Mouse (Mus musculus) lung, adult 2 months (tissue): Measurements from ENCODE around the gene Plekhj1.

Experiments
- CTCF ChIP-seq: fragments of 200-500 bp; IDR thresholded peaks from 2 replicates; pipeline ENCODE4 v1.5.1; 2011; ENCODE audit warnings: mild to moderate bottlenecking, low read length, control low read depth; ENCODE audit not compliant: insufficient read depth
- POLR2A ChIP-seq: fragments of 200-500 bp; IDR thresholded peaks from 2 replicates; pipeline ENCODE4 v1.6.1; 2011; ENCODE audit warnings: low read depth, mild to moderate bottlenecking, control low read depth, low read length, borderline replicate concordance; ENCODE audit errors: extremely low read depth

DNA sequence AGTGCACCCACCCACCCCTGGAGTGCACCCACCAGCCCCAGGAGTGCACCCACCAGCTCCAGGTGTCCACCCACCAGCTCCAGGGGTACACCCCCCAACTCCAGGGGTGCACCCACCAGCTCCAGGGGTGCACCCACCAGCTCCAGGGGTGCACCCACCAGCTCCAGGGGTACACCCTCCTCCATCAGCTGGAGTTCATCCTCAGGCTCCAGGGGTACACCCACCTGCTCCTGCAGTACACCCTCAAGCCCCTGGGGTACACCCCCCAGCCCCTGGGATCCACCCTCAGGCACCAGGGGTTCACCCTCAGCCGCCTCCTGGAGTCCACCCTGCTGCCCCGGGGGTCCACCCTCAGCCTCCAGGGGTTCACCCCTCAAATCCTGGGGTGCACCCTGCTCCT lies 5.9 kb upstream of the Plekhj1 start:
- TF ChIP-seq POLR2A (no peak), CTCF (no peak)
